Mouse (Mus musculus) ES-Bruce4 (cell line): Measurements from ENCODE around the gene Polr1d. TPM values are rescaled to one million over a fixed set of nuclear protein-coding genes. Genes with fewer than 3 reads are reported as not detected.

Experiments used
- H3K27ac ChIP-seq: 2 replicates; pipeline ENCODE4 v1.5.1; 2012; ENCODE audit warnings: low read length, inconsistent platforms; ENCODE audit not compliant: insufficient read depth
- H3K27me3 ChIP-seq: 2 replicates; pipeline ENCODE4 v1.6.1; 2012; ENCODE audit warnings: mild to moderate bottlenecking, low read length, inconsistent platforms; ENCODE audit not compliant: control insufficient read depth, poor library complexity, insufficient read depth, severe bottlenecking
- H3K36me3 ChIP-seq: 2 replicates; pipeline ENCODE4 v1.6.1; 2012; ENCODE audit warnings: inconsistent platforms, mild to moderate bottlenecking, low read length, moderate library complexity; ENCODE audit not compliant: control insufficient read depth, poor library complexity, insufficient read depth, severe bottlenecking
- H3K4me1 ChIP-seq: one replicate; pipeline ENCODE4 v1.8.1; 2011; ENCODE audit warnings: low read length; ENCODE audit not compliant: control insufficient read depth, insufficient read depth
- H3K4me3 ChIP-seq: 2 replicates; pipeline ENCODE4 v1.5.1; 2011; ENCODE audit warnings: low read depth, mild to moderate bottlenecking, low read length
- H3K9ac ChIP-seq: 2 replicates; pipeline ENCODE4 v1.6.1; 2012; ENCODE audit warnings: low read depth, mild to moderate bottlenecking, inconsistent platforms; ENCODE audit not compliant: poor library complexity, severe bottlenecking
- H3K9me3 ChIP-seq: replicated peaks from 2 replicates; pipeline ENCODE4 v1.6.1; 2012; ENCODE audit warnings: mild to moderate bottlenecking, low read length, inconsistent platforms; ENCODE audit not compliant: control insufficient read depth, poor library complexity, insufficient read depth, severe bottlenecking
- CTCF ChIP-seq: IDR thresholded peaks from one replicate; pipeline ENCODE4 v1.8.1; 2011; ENCODE audit warnings: low read depth, low read length
- EP300 ChIP-seq: IDR thresholded peaks from 2 replicates; pipeline ENCODE4 v1.6.1; 2011; ENCODE audit warnings: low read depth, low read length; ENCODE audit not compliant: insufficient read depth
- POLR2A ChIP-seq: IDR thresholded peaks from one replicate; pipeline ENCODE4 v1.8.1; 2011; ENCODE audit warnings: low read length; ENCODE audit not compliant: insufficient read depth
- polyA plus RNA-seq: library from polyadenylated mRNA; stranded (reverse); fragments of >200 nt; gene quantifications from 2 replicates; pipeline ENCODE4 v1.2.4, GENCODE M21; 2011; ENCODE audit warnings: low read depth; ENCODE audit not compliant: missing spikeins, insufficient read depth, insufficient read length

Gene Polr1d
- polyA plus RNA-seq, 1 experiment = 149 TPM

GRCm38 (mm10) chr5:147076026-147076798 lies 638 bp upstream of the Polr1d start, which contains the start of gene Lnx2:
Gene Lnx2 (minus strand): TSS chr5:147076586.
- H3K4me3 ChIP-seq = peak within 1 kb of the TSS; percentile 98
- H3K9ac ChIP-seq = peak within 1 kb of the TSS; percentile 83
- TF ChIP-seq POLR2A = no peak
- peak; percentile 26 for TF ChIP-seq CTCF
- peaks cover 16% of the 10 kb centered on the region for H3K36me3 ChIP-seq
- H3K9me3 ChIP-seq = no peaks in the 10 kb centered on the region
- no peaks in the 10 kb centered on the region for H3K27me3 ChIP-seq
- peak within 1 kb of the TSS; percentile 70 for H3K27ac ChIP-seq
- no peaks in the 10 kb centered on the region for H3K4me1 ChIP-seq

- Histone ChIP-seq H3K9me3 (no peaks in the 10 kb centered on the region), H3K9ac (peak overlapping the region; percentile 81), H3K27me3 (no peaks in the 10 kb centered on the region), H3K27ac (no peak overlapping the region), H3K4me3 (peak overlapping the region; percentile 90), H3K4me1 (no peaks in the 10 kb centered on the region), H3K36me3 (peaks cover 23% of the 10 kb centered on the region)
- TF ChIP-seq POLR2A = peak; percentile 16
- no peak for TF ChIP-seq EP300
Observed at GRCm38 (mm10) chr5:147077305-147078034, 620 bp downstream of the Polr1d start.

- Histone ChIP-seq H3K4me3 (peak overlapping the region; percentile 90), H3K9me3 (no peaks in the 10 kb centered on the region), H3K27me3 (no peaks in the 10 kb centered on the region), H3K36me3 (peaks cover 24% of the 10 kb centered on the region), H3K27ac (no peak overlapping the region), H3K4me1 (no peaks in the 10 kb centered on the region), H3K9ac (peak overlapping the region; percentile 81)
- TF ChIP-seq EP300 (no peak), CTCF (no peak), POLR2A (no peak)
Observed at GRCm38 (mm10) chr5:147078110-147078900, 1.5 kb downstream of the Polr1d start.

GRCm38 (mm10) chr5:147085201-147085894 lies 8.5 kb downstream of the Polr1d start:
- TF ChIP-seq CTCF (no peak), EP300 (no peak), POLR2A (no peak)
- H3K36me3 ChIP-seq = peaks cover 20% of the 10 kb centered on the region
- no peaks in the 10 kb centered on the region for H3K27me3 ChIP-seq
- no peak overlapping the region for H3K9ac ChIP-seq
- no peaks in the 10 kb centered on the region for H3K9me3 ChIP-seq
- H3K4me3 ChIP-seq = no peak overlapping the region
- H3K27ac ChIP-seq = no peak overlapping the region
- no peaks in the 10 kb centered on the region for H3K4me1 ChIP-seq

- H3K36me3 ChIP-seq = peaks cover 12% of the 10 kb centered on the region
Observed at GRCm38 (mm10) chr5:147086816-147087215, 10.0 kb downstream of the Polr1d start.

More at GRCm38 (mm10) chr5:147086816-147087215, 10.0 kb downstream of the Polr1d start:
- no peak overlapping the region for H3K27ac ChIP-seq
- no peaks in the 10 kb centered on the region for H3K4me1 ChIP-seq
- no peak overlapping the region for H3K4me3 ChIP-seq
- H3K9ac ChIP-seq = no peak overlapping the region
- no peaks in the 10 kb centered on the region for H3K9me3 ChIP-seq
- no peaks in the 10 kb centered on the region for H3K27me3 ChIP-seq
- TF ChIP-seq CTCF (no peak), POLR2A (no peak), EP300 (no peak)
